Mouse (Mus musculus) heart, embryonic 13.5 days (tissue): Measurements from ENCODE around the gene Fam222b. TPM values are rescaled to one million over a fixed set of nuclear protein-coding genes. Genes with fewer than 3 reads are reported as not detected.
"Not testable (repeated sequence)": the region's sequence is repeated elsewhere in the genome, so short reads cannot be mapped to it uniquely, and the experiment has no call there.

Source experiments
- ATAC-seq: fragments of 200-750 bp; cut with Nextera tagmentation; 2 replicates; pipeline ENCODE4 v1.8.0; 2017; ENCODE audit warnings: moderate TSS enrichment; ENCODE audit not compliant: insufficient number of reproducible peaks, low FRiP score, low TSS enrichment; ENCODE audit errors: extremely low read depth
- H3K27ac ChIP-seq: fragments of 300-500 bp; sonication (generic); replicated peaks from 2 replicates; pipeline ENCODE4 v1.5.1; 2015; ENCODE audit warnings: moderate library complexity, mild to moderate bottlenecking, inconsistent platforms
- H3K27me3 ChIP-seq: fragments of 300-500 bp; sonication (generic); replicated peaks from 2 replicates; pipeline ENCODE4 v1.6.1; 2015; ENCODE audit warnings: mild to moderate bottlenecking, inconsistent platforms
- H3K36me3 ChIP-seq: fragments of 300-500 bp; sonication (generic); 2 replicates; pipeline ENCODE4 v1.6.1; 2015; ENCODE audit warnings: mild to moderate bottlenecking, inconsistent platforms
- H3K4me1 ChIP-seq: fragments of 300-500 bp; sonication (generic); 2 replicates; pipeline ENCODE4 v1.6.1; 2015; ENCODE audit warnings: inconsistent platforms
- H3K4me2 ChIP-seq: fragments of 300-500 bp; sonication (generic); 2 replicates; pipeline ENCODE4 v1.6.1; 2015; ENCODE audit warnings: inconsistent platforms, mild to moderate bottlenecking, moderate library complexity
- H3K4me3 ChIP-seq: fragments of 300-500 bp; sonication (generic); 2 replicates; pipeline ENCODE4 v1.5.1; 2015; ENCODE audit warnings: moderate library complexity, mild to moderate bottlenecking, inconsistent platforms
- H3K9ac ChIP-seq: fragments of 300-500 bp; sonication (generic); 2 replicates; pipeline ENCODE4 v1.6.1; 2015; ENCODE audit warnings: inconsistent platforms, mild to moderate bottlenecking, moderate library complexity
- H3K9me3 ChIP-seq: fragments of 300-500 bp; sonication (generic); 2 replicates; pipeline ENCODE4 v1.6.1; 2016; ENCODE audit warnings: inconsistent platforms
- WGBS: fragments of 180-500 bp; shearing (Covaris S2); methylation state at CpG from one replicate; pipeline ENCODE4 v1.1.7; 2015; ENCODE audit warnings: mixed read lengths; 5-methylcytosine and 5-hydroxymethylcytosine counted together
- polyA plus RNA-seq: library from polyadenylated mRNA; unstranded; fragments of >200 nt; fragmentation: Nextera tagmentation; extraction: Ambion mirVana; gene quantifications from 2 replicates; pipeline ENCODE4 v1.2.1, GENCODE M21; 2015

The Fam222b gene
- 16.5 and 17.7 TPM in 2 replicates for polyA plus RNA-seq

DNA sequence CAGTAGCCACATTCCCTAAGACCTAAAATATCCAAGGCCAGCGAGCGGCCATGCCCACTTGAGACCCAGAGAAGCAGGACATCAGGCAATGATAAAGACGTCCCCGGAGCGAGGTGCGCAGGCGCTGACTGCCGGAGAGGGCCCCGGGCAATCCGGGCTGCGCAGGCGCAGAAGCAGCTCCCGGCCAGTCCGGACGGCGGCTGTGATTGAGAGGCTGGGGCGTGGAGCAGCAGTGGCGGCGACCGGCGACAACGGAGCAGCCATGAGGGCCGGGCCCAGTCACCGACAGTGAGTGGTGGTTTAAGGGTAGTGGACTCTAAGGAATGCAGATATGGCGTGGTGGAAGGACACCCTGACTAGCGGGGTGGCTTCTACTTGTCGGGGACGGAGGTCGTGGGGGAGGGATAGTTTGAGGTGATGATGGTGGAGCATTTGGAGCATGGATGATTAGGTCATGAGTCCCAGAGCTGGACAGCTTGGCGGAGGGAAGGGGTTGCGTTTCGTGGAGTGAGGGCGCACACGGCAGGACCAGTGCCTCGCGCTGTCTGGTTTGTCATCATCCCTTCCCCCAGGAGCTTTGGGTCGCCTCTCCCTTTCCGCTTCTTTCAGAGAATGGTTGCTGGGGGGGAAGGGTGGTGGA is at the start of gene Fam222b:
Gene Fam222b, plus strand, starts transcription at position 157 of the 640 bp plus-strand sequence.
- H3K4me2 ChIP-seq, result peak within 1 kb of the TSS; percentile 87
- peaks cover 40% of the 10 kb centered on the region for H3K4me1 ChIP-seq
- peak within 1 kb of the TSS; percentile 93 for H3K27ac ChIP-seq
- peak; percentile 87 for ATAC-seq
- H3K9me3 ChIP-seq, result no peaks in the 10 kb centered on the region
- H3K27me3 ChIP-seq, result no peaks in the 10 kb centered on the region
- peak within 1 kb of the TSS; percentile 95 for H3K9ac ChIP-seq
- H3K36me3 ChIP-seq, result peaks cover 12% of the 10 kb centered on the region; the same call in 1 of the 2 replicates
- H3K4me3 ChIP-seq, result peak within 1 kb of the TSS; percentile 82
- WGBS, result under 1% methylated on average over 38 of the region's 38 CpGs

GRCm38 (mm10) chr11:78044758-78045251 is 49.7 kb upstream of the Fam222b start:
- 36% methylated on average over 5 of the region's 5 CpGs for WGBS
- ATAC-seq, result 0 out of 2 replicates have a peak, but pooled peaks have one; percentile 51
- Histone ChIP-seq H3K36me3 (peaks cover 49% of the 10 kb centered on the region), H3K27me3 (no peaks in the 10 kb centered on the region), H3K4me2 (peak overlapping the region; percentile 30), H3K4me1 (peaks cover 17% of the 10 kb centered on the region), H3K4me3 (no peak overlapping the region), H3K9ac (peak overlapping the region; percentile 20; the same call in 1 of the 2 replicates), H3K9me3 (no peaks in the 10 kb centered on the region), H3K27ac (peak overlapping the region; percentile 95)

GRCm38 (mm10) chr11:78048637-78049036 is 45.8 kb upstream of the Fam222b start:
- 81% methylated on average over 3 of the region's 4 CpGs for WGBS
- not testable (repeated sequence) for H3K27ac ChIP-seq, H3K4me2 ChIP-seq, ATAC-seq, H3K9ac ChIP-seq, H3K4me3 ChIP-seq, H3K27me3 ChIP-seq, H3K9me3 ChIP-seq
- H3K36me3 ChIP-seq, result peaks cover 48% of the 10 kb centered on the region
- peaks cover 17% of the 10 kb centered on the region for H3K4me1 ChIP-seq

DNA sequence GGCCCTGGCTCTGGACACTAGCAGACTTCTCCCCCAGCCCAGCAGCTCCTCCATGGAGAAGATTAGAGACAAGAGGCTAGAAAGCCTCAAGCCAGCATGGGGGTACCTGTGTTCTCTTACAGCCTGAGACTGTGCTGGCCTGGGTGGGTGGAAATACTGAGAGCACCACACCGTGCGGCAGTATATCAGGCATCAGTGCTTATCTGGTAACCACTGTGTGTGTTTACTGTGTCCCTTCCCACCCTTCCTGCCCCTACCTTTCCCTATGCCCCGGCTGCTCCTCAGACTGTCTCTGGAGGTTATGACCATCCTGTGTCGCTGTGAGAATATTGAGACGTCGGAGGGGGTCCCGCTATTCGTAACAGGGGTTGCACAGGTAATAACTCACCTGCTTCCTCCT is 41.4 kb upstream of the Fam222b start:
- Histone ChIP-seq H3K4me2 (no peak overlapping the region), H3K36me3 (peaks cover 77% of the 10 kb centered on the region)
- ATAC-seq, result no peak

DNA sequence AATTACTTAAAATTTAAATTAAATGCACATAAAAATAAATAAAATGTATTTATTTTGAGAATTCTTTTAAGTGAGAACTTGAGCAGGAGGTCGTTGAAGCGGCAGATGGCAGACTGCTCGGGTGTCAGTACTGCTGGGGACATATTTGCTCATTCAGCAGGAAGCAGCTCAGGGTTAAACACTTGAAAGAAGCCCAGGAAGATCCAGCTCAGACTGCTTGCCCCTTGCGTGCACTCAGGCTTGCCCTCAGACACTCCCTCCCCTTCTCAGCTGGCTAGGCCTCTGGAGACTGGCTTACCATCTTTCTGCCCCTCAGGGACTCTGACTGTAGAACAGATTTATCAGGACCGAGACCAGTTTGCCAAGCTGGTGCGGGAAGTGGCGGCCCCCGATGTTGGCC is 37.5 kb upstream of the Fam222b start:
- peaks cover 7% of the 10 kb centered on the region for H3K4me1 ChIP-seq
- H3K4me2 ChIP-seq, result no peak overlapping the region
- H3K4me3 ChIP-seq, result no peak overlapping the region
- no peak for ATAC-seq
- H3K27ac ChIP-seq, result no peak overlapping the region
- peaks cover 72% of the 10 kb centered on the region for H3K36me3 ChIP-seq
- H3K9me3 ChIP-seq, result no peaks in the 10 kb centered on the region
- no peak overlapping the region for H3K9ac ChIP-seq
- no peaks in the 10 kb centered on the region for H3K27me3 ChIP-seq
- 84% methylated on average over 8 of the region's 8 CpGs for WGBS

More for the DNA sequence above, 41.4 kb upstream of the Fam222b start:
- Histone ChIP-seq H3K4me3 (no peak overlapping the region), H3K27me3 (no peaks in the 10 kb centered on the region), H3K27ac (no peak overlapping the region), H3K4me1 (no peaks in the 10 kb centered on the region), H3K9me3 (no peaks in the 10 kb centered on the region), H3K9ac (no peak overlapping the region)
- WGBS, result 77% methylated on average over 8 of the region's 8 CpGs

- 44% methylated on average over 9 of the region's 9 CpGs for WGBS
- H3K27ac ChIP-seq, result no peak overlapping the region
These were observed 34.4 kb upstream of the Fam222b start for GRCm38 (mm10) chr11:78059833-78060757.

DNA sequence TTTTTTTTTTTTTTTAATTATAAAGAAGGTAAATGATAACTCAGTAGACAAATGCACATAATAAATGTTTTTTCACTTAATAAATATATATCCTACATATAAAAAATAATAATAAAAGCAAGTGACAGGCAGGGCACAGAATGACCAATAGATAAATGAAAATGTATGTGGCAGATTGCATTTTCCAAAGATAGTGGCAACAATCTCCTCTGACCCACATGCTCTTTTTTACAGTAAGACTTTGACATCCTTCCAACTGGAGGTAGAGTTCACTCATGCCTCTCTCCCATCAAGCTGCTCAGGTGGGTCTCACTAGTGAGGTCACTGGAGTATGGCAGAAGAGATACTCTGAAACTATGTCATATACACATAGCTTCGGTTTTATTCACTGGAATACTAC is 31.9 kb upstream of the Fam222b start:
- peaks cover 25% of the 10 kb centered on the region for H3K36me3 ChIP-seq
- WGBS, result 83% methylated on average over 1 of the region's 1 CpGs
- H3K9me3 ChIP-seq, result no peaks in the 10 kb centered on the region
- no peaks in the 10 kb centered on the region for H3K27me3 ChIP-seq
- no peak overlapping the region for H3K27ac ChIP-seq
- H3K4me1 ChIP-seq, result peaks cover 7% of the 10 kb centered on the region
- no peak for ATAC-seq
- no peak overlapping the region for H3K4me3 ChIP-seq
- no peak overlapping the region for H3K9ac ChIP-seq
- H3K4me2 ChIP-seq, result no peak overlapping the region

More at GRCm38 (mm10) chr11:78059833-78060757, 34.4 kb upstream of the Fam222b start:
- H3K9ac ChIP-seq, result no peak overlapping the region
- no peaks in the 10 kb centered on the region for H3K27me3 ChIP-seq
- peaks cover 7% of the 10 kb centered on the region for H3K4me1 ChIP-seq
- peaks cover 48% of the 10 kb centered on the region for H3K36me3 ChIP-seq
- no peak overlapping the region for H3K4me3 ChIP-seq
- peak; percentile 51; the same call in 1 of the 2 replicates for ATAC-seq
- H3K9me3 ChIP-seq, result no peaks in the 10 kb centered on the region
- H3K4me2 ChIP-seq, result no peak overlapping the region

GRCm38 (mm10) chr11:78065906-78066305 is 28.6 kb upstream of the Fam222b start:
- Histone ChIP-seq H3K4me1 (peaks cover 11% of the 10 kb centered on the region), H3K4me2 (no peak overlapping the region), H3K27me3 (no peaks in the 10 kb centered on the region), H3K36me3 (0 out of 2 replicates have a peak, but pooled peaks cover 2% of the 10 kb centered on the region), H3K9ac (no peak overlapping the region; the same call in 1 of the 2 replicates), H3K9me3 (no peaks in the 10 kb centered on the region), H3K4me3 (no peak overlapping the region), H3K27ac (no peak overlapping the region)
- WGBS, result 27% methylated on average over 2 of the region's 2 CpGs
- ATAC-seq, result peak; percentile 37; the same call in 1 of the 2 replicates

- 34% methylated on average over 2 of the region's 2 CpGs for WGBS
- Histone ChIP-seq H3K4me2 (no peak overlapping the region), H3K4me1 (peaks cover 11% of the 10 kb centered on the region), H3K4me3 (no peak overlapping the region), H3K27ac (no peak overlapping the region), H3K9me3 (no peaks in the 10 kb centered on the region), H3K27me3 (no peaks in the 10 kb centered on the region), H3K9ac (no peak overlapping the region), H3K36me3 (0 out of 2 replicates have a peak, but pooled peaks cover 4% of the 10 kb centered on the region)
- no peak for ATAC-seq
These were observed 27.8 kb upstream of the Fam222b start for GRCm38 (mm10) chr11:78066641-78067040.

GRCm38 (mm10) chr11:78067566-78067965 is 26.9 kb upstream of the Fam222b start:
- H3K27ac ChIP-seq, result no peak overlapping the region; the same call in 1 of the 2 replicates
- WGBS, result 74% methylated on average over 5 of the region's 5 CpGs
- H3K27me3 ChIP-seq, result no peaks in the 10 kb centered on the region
- H3K9ac ChIP-seq, result no peak overlapping the region
- H3K9me3 ChIP-seq, result no peaks in the 10 kb centered on the region
- H3K4me2 ChIP-seq, result no peak overlapping the region
- peaks cover 11% of the 10 kb centered on the region for H3K4me1 ChIP-seq
- no peak for ATAC-seq
- H3K4me3 ChIP-seq, result no peak overlapping the region
- H3K36me3 ChIP-seq, result peaks cover 12% of the 10 kb centered on the region

DNA sequence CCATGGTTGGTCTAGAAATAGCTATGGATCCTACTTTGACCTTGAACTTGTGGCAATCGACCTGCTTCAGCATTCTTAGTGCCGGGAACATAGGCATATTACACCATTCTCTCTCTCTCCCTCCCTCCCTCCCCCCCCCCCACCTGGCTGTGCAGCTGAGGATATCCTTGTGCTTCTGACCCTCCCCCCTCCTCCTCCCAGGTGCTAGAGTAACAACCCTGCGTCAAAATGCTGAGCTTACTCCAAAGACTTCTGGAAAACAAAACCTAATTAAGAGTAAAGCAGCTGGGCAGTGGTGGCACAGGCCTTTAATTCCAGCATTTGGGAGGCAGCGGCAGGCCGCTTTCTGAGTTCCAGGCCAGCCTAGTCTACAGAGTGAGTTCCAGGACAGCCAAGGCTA is 25.3 kb upstream of the Fam222b start:
- no peak overlapping the region for H3K4me2 ChIP-seq
- 70% methylated on average over 5 of the region's 5 CpGs for WGBS

More for the DNA sequence above, 25.3 kb upstream of the Fam222b start:
- H3K9me3 ChIP-seq, result no peaks in the 10 kb centered on the region
- H3K27ac ChIP-seq, result no peak overlapping the region
- H3K9ac ChIP-seq, result peak overlapping the region; percentile 50; the same call in 1 of the 2 replicates
- ATAC-seq, result no peak
- peaks cover 28% of the 10 kb centered on the region for H3K36me3 ChIP-seq
- H3K4me3 ChIP-seq, result no peak overlapping the region
- H3K27me3 ChIP-seq, result no peaks in the 10 kb centered on the region
- H3K4me1 ChIP-seq, result peaks cover 20% of the 10 kb centered on the region
